Mouse (Mus musculus) right cerebral cortex, adult 2 months (tissue): ENCODE data around the gene Ccdc126.
"Not testable (repeated sequence)": the region's sequence is repeated elsewhere in the genome, so short reads cannot be mapped to it uniquely, and the experiment has no call there.

Source experiments
- DNase-seq, 2 experiments: peaks; one replicate each; pipeline ENCODE4 v3.0.0; 2021 to 2022; ENCODE audit warnings: low spot score in 2 of 2

Gene Ccdc126

GRCm38 (mm10) chr6:49318966-49319594 lies at the start of gene Ccdc126:
Ccdc126 (plus strand) TSS chr6:49319274.
- peak; percentile 98 for DNase-seq

GRCm38 (mm10) chr6:49269923-49270322 lies 49.2 kb upstream of the Ccdc126 start:
- peak; percentile 14 to 24 for DNase-seq

GRCm38 (mm10) chr6:49271815-49272214 lies 47.3 kb upstream of the Ccdc126 start:
- DNase-seq, result no peak

GRCm38 (mm10) chr6:49272863-49273262 lies 46.2 kb upstream of the Ccdc126 start:
- no peak for DNase-seq

- DNase-seq, result no peak
These were observed 45.1 kb upstream of the Ccdc126 start for GRCm38 (mm10) chr6:49273934-49274333.

- no peak for DNase-seq
These were observed 44.5 kb upstream of the Ccdc126 start for GRCm38 (mm10) chr6:49274416-49275091.

GRCm38 (mm10) chr6:49275296-49275695 lies 43.8 kb upstream of the Ccdc126 start:
- no peak for DNase-seq

GRCm38 (mm10) chr6:49280942-49281341 lies 38.1 kb upstream of the Ccdc126 start:
- DNase-seq, result no peak

GRCm38 (mm10) chr6:49282122-49282521 lies 37.0 kb upstream of the Ccdc126 start:
- DNase-seq, result peak in 1 of 2 experiments; percentile 10

- no peak for DNase-seq
These were observed 20.8 kb upstream of the Ccdc126 start for GRCm38 (mm10) chr6:49298286-49298685.

GRCm38 (mm10) chr6:49314821-49315220 lies 4.3 kb upstream of the Ccdc126 start:
- not testable (repeated sequence) for DNase-seq

GRCm38 (mm10) chr6:49319595-49320315 lies 681 bp downstream of the Ccdc126 start:
- no peak for DNase-seq

- DNase-seq, result no peak
These were observed 2.3 kb downstream of the Ccdc126 start for GRCm38 (mm10) chr6:49321341-49321740.

- peak in 1 of 2 experiments; percentile 21 for DNase-seq
These were observed 3.0 kb downstream of the Ccdc126 start for GRCm38 (mm10) chr6:49322056-49322455.

- DNase-seq, result no peak
These were observed 3.9 kb downstream of the Ccdc126 start for GRCm38 (mm10) chr6:49322986-49323385.

- no peak for DNase-seq
These were observed 5.5 kb downstream of the Ccdc126 start for GRCm38 (mm10) chr6:49324528-49324927.

GRCm38 (mm10) chr6:49325294-49325693 lies 6.2 kb downstream of the Ccdc126 start:
- DNase-seq, result no peak

- no peak for DNase-seq
These were observed 7.8 kb downstream of the Ccdc126 start for GRCm38 (mm10) chr6:49326846-49327245.

GRCm38 (mm10) chr6:49331369-49332059 lies 12.4 kb downstream of the Ccdc126 start:
- DNase-seq, result no peak

GRCm38 (mm10) chr6:49332060-49332370 lies 12.9 kb downstream of the Ccdc126 start:
- no peak for DNase-seq

GRCm38 (mm10) chr6:49338566-49338965 lies 19.5 kb downstream of the Ccdc126 start:
- no peak for DNase-seq

- DNase-seq, result peak; percentile 18 to 33
These were observed 20.1 kb downstream of the Ccdc126 start for GRCm38 (mm10) chr6:49339145-49339544.
